Mouse (Mus musculus): ENCODE data around the gene Nupl1.

Nupl1 gene

GRCm38 (mm10) chr14:60188201-60188825 is 62.9 kb downstream of the Nupl1 start:
- TF ChIP-seq GATA4 (IDR thresholded peaks at IDR 0.05; ENCODE audit: insufficient replicate concordance, low read length): no peak

- TF ChIP-seq GATA4 (IDR thresholded peaks at IDR 0.05; ENCODE audit: insufficient replicate concordance, low read length): no peak
Observed at GRCm38 (mm10) chr14:60181306-60181705, 69.9 kb downstream of the Nupl1 start.

GRCm38 (mm10) chr14:60178571-60178955 is 72.7 kb downstream of the Nupl1 start:
- TF ChIP-seq GATA4 (IDR thresholded peaks at IDR 0.05; ENCODE audit: insufficient replicate concordance, low read length): no peak

GRCm38 (mm10) chr14:60177614-60178570 is 73.3 kb downstream of the Nupl1 start:
- TF ChIP-seq GATA4 (IDR thresholded peaks at IDR 0.05; ENCODE audit: insufficient replicate concordance, low read length): no peak

- TF ChIP-seq GATA4 (IDR thresholded peaks at IDR 0.05; ENCODE audit: insufficient replicate concordance, low read length): no peak
Observed at GRCm38 (mm10) chr14:60176891-60177613, 74.2 kb downstream of the Nupl1 start.

- no peak for TF ChIP-seq GATA4 (IDR thresholded peaks at IDR 0.05; ENCODE audit: insufficient replicate concordance, low read length)
Observed at GRCm38 (mm10) chr14:60176469-60176890, 74.8 kb downstream of the Nupl1 start.

GRCm38 (mm10) chr14:60172286-60173055 is 78.8 kb downstream of the Nupl1 start:
- no peak for TF ChIP-seq GATA4 (IDR thresholded peaks at IDR 0.05; ENCODE audit: insufficient replicate concordance, low read length)

GRCm38 (mm10) chr14:60170845-60171610 is 80.2 kb downstream of the Nupl1 start:
- no peak for TF ChIP-seq GATA4 (IDR thresholded peaks at IDR 0.05; ENCODE audit: insufficient replicate concordance, low read length)

GRCm38 (mm10) chr14:60163367-60163766 is 87.9 kb downstream of the Nupl1 start:
- TF ChIP-seq GATA4 (IDR thresholded peaks at IDR 0.05; ENCODE audit: insufficient replicate concordance, low read length): no peak

GRCm38 (mm10) chr14:60152373-60152772 is 98.9 kb downstream of the Nupl1 start:
- TF ChIP-seq GATA4 (IDR thresholded peaks at IDR 0.05; ENCODE audit: insufficient replicate concordance, low read length): no peak

GRCm38 (mm10) chr14:60148893-60149292 is 102.3 kb downstream of the Nupl1 start:
- TF ChIP-seq GATA4 (IDR thresholded peaks at IDR 0.05; ENCODE audit: insufficient replicate concordance, low read length): no peak

- TF ChIP-seq GATA4 (IDR thresholded peaks at IDR 0.05; ENCODE audit: insufficient replicate concordance, low read length): no peak
Observed at GRCm38 (mm10) chr14:60143234-60143633, 108.0 kb downstream of the Nupl1 start.

- no peak for TF ChIP-seq GATA4 (IDR thresholded peaks at IDR 0.05; ENCODE audit: insufficient replicate concordance, low read length)
Observed at GRCm38 (mm10) chr14:60138339-60138738, 112.9 kb downstream of the Nupl1 start.

GRCm38 (mm10) chr14:60137812-60138211 is 113.4 kb downstream of the Nupl1 start:
- no peak for TF ChIP-seq GATA4 (IDR thresholded peaks at IDR 0.05; ENCODE audit: insufficient replicate concordance, low read length)
